Mouse (Mus musculus): Measurements from ENCODE around the gene Atp2a2.

The Atp2a2 gene

DNA sequence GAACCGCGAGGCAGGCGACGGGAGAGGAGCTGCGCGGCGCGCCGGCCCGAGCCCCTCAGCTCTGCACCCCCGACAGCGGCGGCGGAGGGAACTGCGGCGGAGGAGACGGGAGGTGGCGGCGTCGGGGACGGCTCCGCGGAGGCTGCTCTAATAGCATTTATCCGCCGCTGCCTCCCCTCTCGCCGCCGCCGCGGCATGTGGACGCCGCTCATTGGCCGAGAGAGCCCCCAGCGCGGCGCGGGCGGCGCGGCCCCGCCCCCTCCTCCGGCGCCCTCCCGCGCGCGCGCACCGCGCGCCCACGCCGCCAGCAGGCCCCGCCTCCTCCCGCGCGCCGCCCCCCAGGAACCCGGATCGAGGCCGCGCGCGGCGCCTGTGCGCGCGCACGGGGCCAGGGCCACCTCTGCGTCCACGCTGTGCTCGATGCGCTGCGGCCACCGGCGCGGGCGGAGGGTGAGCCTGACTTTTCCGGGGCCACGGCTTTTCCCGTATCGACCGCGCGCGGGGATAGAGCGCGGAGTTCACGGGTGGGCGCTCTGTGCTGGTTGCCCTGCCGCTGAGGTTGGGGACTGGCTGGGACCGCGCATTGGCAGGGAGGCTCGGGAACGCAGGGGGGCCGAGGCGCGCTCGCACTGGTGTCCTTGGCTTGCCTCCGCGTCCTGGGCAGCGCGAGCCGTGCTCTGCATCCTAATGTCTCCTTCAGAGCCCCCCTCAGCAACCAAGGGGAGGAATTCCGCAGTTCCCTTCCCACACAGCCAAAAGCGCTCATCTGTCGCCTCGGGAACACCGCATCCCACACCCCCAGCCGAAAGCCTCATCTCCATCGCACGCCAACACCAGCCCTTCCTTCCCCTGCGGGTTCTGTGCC is at the start of gene Atp2a2:
Atp2a2 (minus strand) TSS at position 149 of the 865 bp plus-strand sequence.
- peak; percentile 92 for DNase-seq (ENCODE audit: low spot score)

DNA sequence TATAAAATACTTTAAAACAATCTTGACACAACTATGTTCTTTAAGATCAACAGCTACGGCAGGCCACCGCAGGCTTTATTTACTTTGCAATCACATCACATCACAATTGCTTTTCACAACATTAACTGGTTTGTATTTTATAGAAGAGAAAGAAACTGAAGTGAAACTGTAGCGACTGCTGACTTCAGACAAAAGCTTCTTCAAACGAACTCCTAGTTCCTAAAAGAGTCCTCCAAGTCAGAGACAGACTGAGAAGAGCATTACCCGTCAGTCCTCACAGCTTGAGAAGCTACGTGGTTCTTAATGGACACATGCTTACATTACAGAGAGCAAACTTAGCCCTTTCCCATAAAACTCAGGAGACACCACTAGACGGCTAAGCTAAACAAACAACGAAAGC is 48.4 kb upstream of the Atp2a2 start:
- no peak for DNase-seq (ENCODE audit: low spot score)

GRCm38 (mm10) chr5:122548671-122549070 is 46.6 kb upstream of the Atp2a2 start:
- DNase-seq (ENCODE audit: low spot score) = no peak

- no peak for DNase-seq (ENCODE audit: low spot score)
Observed at GRCm38 (mm10) chr5:122547810-122548209, 45.8 kb upstream of the Atp2a2 start.

- no peak for DNase-seq (ENCODE audit: low spot score)
Observed at GRCm38 (mm10) chr5:122547251-122547714, 45.3 kb upstream of the Atp2a2 start.

DNA sequence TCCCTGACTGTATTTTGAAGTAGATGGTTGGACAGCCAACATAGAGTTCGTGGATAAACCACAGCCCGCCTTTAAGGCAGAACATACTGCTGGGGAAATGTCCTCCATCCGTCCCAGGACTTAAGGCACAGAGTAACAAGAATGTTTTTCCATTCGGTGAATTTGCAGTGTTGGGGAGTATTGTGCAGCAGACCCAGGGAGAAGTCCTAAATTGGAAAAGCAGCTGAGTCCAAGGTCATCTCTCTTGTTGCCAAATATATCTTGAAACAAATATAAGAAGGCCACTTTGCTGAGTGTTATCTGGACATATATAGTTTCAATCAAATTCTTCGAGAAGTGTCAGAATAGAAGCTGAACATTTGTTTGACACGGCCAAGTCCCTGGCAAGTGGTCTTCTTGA is 41.4 kb upstream of the Atp2a2 start:
- no peak for DNase-seq (ENCODE audit: low spot score)

- DNase-seq (ENCODE audit: low spot score) = no peak
Observed at GRCm38 (mm10) chr5:122541871-122542270, 39.8 kb upstream of the Atp2a2 start.

GRCm38 (mm10) chr5:122538077-122538476 is 36.1 kb upstream of the Atp2a2 start:
- DNase-seq (ENCODE audit: low spot score) = no peak

- no peak for DNase-seq (ENCODE audit: low spot score)
Observed at GRCm38 (mm10) chr5:122537654-122538053, 35.6 kb upstream of the Atp2a2 start.

GRCm38 (mm10) chr5:122533884-122534283 is 31.9 kb upstream of the Atp2a2 start:
- no peak for DNase-seq (ENCODE audit: low spot score)

DNA sequence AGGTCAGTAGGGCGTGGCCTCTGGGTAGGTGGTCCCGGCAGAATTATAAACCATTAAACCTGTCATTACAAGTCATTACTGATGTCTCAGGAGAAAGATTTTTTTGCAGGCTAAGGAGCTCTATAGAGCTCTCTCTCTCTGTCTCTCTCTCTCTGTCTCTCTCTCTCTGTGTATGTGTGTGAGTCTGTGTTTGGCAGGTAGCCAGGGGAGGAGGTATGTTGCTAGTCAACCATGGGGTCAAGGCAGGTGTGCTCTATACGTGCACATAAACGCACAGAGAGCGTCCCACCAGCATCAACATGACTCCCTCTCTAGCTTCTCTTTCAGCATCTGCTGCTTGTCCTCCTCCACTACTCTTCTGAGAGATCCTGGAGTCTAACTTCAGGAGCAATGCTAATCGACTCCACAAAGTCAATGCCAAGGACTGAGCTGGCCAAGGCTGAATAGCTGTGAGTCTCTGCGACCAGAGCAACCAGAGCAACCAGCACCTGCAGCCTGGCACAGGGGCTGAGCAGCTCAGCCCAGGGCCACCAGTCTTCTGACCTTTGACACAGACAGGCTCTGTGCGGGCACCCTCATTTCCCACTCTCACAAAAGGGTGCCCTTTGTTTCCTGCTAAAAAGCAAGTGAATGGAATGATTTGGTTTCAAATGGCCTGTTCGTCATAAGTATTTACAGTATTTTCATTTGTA is 28.0 kb upstream of the Atp2a2 start:
- DNase-seq (ENCODE audit: low spot score) = no peak

GRCm38 (mm10) chr5:122529316-122529715 is 27.3 kb upstream of the Atp2a2 start:
- DNase-seq (ENCODE audit: low spot score) = peak; percentile 53

DNA sequence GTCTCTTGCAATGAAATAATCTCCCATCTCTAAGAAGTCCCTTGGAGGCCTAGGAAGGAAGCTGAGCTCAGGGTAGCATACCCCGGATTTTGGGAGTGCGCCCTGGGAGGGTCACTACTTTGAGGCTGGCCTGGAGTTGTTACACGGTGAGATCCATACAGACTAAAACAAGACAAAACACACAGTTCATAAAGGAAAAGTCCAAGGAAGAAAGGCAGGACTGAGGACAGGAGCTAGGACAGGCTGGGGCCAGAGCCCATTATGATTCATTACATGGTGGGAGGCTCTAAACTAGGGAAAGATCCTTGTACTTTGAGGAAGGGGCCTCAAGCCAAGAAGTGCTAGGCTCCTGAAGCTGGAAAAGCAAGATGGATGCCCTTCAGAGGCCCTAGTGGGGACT is 26.6 kb upstream of the Atp2a2 start:
- no peak for DNase-seq (ENCODE audit: low spot score)

GRCm38 (mm10) chr5:122527761-122528160 is 25.7 kb upstream of the Atp2a2 start:
- DNase-seq (ENCODE audit: low spot score) = no peak

- peak; percentile 44 for DNase-seq (ENCODE audit: low spot score)
Observed at GRCm38 (mm10) chr5:122526878-122527730, 25.1 kb upstream of the Atp2a2 start.

DNA sequence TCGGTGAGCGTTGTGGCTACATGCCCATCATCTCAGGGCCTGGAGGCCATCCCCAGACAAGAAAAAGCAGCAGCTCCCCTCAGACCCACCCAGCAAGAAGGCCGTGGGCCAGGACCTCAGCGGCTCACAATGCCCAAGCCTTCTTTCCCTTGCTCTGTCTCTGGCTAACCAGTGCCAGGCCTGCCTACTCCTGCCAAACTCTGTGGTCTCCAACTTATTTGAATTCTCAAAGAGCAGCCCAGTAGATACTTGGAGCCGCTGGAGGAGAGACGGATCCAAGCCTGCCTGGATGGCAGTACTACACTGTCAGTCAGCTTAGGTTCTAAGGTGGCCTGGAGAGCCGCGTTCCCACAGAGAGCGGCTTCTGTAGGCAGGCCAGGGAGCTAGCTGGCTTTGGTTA is 24.4 kb upstream of the Atp2a2 start:
- no peak for DNase-seq (ENCODE audit: low spot score)

DNA sequence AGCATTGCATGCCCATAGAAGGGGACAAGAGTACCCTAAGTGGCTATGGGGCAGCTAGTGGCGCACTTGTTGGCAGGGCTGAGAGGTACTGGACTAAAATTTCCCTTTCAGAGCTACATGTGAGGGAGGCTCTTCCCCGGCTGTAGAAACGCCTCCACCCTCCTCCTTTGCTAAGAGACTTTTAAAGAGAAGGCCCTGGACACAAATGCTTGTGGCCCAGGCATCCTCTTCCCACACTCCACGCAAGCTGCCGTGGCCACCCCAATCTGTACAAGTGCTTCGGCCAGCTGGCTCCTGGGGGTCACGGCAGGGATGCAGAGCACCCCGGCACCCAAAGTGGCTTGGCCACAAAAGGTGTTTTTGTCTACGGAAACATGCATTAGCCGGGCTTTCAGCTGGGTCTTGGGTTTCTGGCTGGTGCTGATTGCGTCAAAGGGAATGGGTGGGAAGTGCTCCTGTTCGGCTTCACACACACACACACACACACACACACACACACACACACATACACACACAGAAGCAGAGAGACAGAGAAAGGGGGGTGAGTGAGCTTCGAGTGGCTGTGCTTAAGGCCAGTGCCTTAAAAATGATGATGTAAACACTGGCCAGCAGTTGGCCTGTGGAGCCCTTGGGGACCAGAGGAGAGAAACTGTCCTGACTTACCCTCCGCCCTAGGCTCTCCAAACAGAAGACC is 23.4 kb upstream of the Atp2a2 start:
- DNase-seq (ENCODE audit: low spot score) = no peak

DNA sequence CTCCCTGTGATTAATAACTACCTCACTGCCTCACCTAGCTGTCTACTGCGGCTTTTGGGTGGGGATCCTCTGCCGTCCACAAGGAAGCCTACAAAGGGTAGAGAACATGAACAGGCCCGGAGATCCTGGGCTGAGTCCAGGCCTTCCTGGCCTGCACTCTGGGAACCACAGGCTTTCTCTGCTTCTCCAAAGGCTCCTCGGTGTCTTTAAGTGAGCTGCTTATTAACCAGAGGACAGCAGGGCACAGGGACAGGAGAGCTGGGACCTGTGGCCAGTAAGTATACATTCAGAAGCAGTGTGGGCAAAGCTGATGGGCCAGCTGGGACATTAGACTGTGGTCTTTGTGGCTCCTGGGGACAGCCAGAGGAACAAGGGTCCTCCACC is 22.8 kb upstream of the Atp2a2 start:
- no peak for DNase-seq (ENCODE audit: low spot score)

DNA sequence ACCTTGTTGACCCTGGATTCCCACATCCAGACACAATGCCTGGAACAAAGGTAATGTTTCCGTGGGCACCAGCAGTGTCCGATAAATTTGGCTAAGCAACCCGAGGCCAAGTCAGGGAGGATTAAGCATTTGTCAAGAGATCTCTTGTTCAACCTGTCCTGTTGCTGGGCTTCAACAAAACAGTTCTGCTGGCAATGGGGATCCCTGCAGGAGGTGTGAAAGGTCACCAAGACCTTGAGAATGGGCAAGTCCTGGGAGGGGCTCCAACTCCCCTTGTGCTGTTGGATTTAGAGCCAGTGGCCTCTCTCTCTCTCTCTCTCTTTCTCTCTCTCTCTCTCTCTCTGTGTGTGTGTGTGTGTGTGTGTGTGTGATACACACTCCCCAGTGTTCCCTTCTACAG is 22.2 kb upstream of the Atp2a2 start:
- no peak for DNase-seq (ENCODE audit: low spot score)

DNA sequence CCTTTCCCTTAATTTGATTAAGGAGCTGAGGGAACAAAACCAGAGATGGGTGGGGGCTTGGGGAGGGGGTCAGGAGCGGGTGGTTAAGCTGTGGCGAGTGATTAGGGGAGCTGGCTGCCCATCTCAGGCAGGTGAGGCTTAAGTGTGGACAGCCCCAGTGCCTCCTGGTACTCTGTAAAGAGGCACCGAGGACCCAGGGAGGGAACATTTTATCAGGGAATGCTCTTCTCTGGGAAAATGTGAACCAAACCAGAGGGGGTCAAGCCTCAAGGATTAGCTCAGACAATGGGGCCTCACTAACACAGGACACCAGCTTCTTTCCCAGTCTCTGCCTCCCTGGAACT is 19.1 kb upstream of the Atp2a2 start:
- DNase-seq (ENCODE audit: low spot score) = no peak

GRCm38 (mm10) chr5:122520254-122521129 is 18.5 kb upstream of the Atp2a2 start:
- DNase-seq (ENCODE audit: low spot score) = no peak
